Mouse (Mus musculus): ENCODE measurements around the gene Gsg1l2. TPM values are rescaled to one million over a fixed set of nuclear protein-coding genes. Genes with fewer than 3 reads are reported as not detected.
A peak's percentile ranks its signal among the peaks of the same experiment; 100 is the strongest.

The Gsg1l2 gene
- polyA plus RNA-seq, 1 experiment = 0.13 TPM

DNA sequence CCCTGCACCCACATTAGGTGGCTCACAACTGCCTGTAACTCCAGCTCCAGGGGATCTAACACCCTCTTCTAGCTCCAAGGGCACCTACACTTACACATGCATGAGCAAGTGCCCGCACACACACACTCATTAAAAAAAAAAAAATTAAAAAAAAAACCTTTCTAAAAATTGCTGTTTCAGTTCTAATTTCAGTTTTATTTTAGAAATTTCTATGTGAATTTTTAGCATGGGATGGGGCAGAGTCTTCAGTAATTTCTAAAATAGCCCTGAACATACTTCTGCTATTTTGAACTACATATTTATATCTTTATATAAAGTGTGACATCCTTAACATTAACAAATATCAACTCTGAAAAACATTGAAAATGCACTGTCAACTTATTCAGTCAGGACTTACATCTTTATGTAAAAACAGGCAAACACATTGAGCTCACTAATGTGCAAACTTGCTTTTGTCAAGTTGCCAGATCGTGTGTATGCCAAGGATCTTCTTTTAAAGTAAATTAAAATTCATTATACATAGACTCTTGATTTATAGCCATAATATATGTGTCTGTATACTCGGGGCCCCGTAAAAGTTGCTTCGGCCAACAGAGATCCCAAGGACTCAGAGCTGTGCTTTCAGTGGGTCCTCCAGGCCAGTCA, 35.4 kb upstream of the Gsg1l2 start:
- no peaks in the 10 kb centered on the region for H3K27me3 ChIP-seq (ENCODE audit: control insufficient read depth, insufficient read depth, low read length)
- TF ChIP-seq POLR2A (IDR thresholded peaks at IDR 0.05; ENCODE audit: low read depth, low read length) (no peak), CTCF (IDR thresholded peaks at IDR 0.05; ENCODE audit: extremely low read depth, insufficient read length, insufficient replicate concordance, low read depth, low read length) (no peak)
- no peaks in the 10 kb centered on the region for H3K36me3 ChIP-seq (ENCODE audit: control insufficient read depth, insufficient read depth, low read length)
- no peak overlapping the region for H3K27ac ChIP-seq (ENCODE audit: insufficient read depth, low read depth, low read length)
- H3K4me1 ChIP-seq (ENCODE audit: control insufficient read depth, insufficient read depth, insufficient read length, low read length) = no peaks in the 10 kb centered on the region
- WGBS = 58% methylated on average over 5 of the region's 5 CpGs
- no peak overlapping the region for H3K4me3 ChIP-seq (ENCODE audit: low read depth, low read length)

DNA sequence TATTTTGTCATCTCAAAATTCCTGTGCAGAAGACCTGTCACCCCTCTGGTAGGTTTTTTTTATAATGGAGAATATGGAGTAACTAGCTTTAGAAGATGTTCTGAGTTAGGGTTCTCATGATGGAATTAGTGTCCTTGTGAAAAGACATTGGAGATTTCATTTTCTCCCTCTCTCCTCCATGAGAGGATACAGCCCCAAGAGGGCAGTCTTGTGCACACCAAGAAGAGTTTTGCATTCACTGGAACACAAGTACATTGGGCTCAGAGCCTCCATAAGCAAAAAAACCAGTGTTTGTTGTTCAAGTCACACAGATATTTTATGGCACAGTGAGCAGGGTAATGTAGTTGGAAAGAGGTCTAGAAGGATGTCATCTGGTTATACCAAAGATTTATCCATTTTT, 32.8 kb upstream of the Gsg1l2 start:
- Histone ChIP-seq H3K27me3 (ENCODE audit: control insufficient read depth, insufficient read depth, low read length) (no peaks in the 10 kb centered on the region), H3K27ac (ENCODE audit: insufficient read depth, low read depth, low read length) (no peak overlapping the region), H3K4me1 (ENCODE audit: control insufficient read depth, insufficient read depth, insufficient read length, low read length) (no peaks in the 10 kb centered on the region), H3K36me3 (ENCODE audit: control insufficient read depth, insufficient read depth, low read length) (no peaks in the 10 kb centered on the region), H3K4me3 (ENCODE audit: low read depth, low read length) (no peak overlapping the region)
- TF ChIP-seq CTCF (IDR thresholded peaks at IDR 0.05; ENCODE audit: extremely low read depth, insufficient read length, insufficient replicate concordance, low read depth, low read length) = no peak
- TF ChIP-seq POLR2A (IDR thresholded peaks at IDR 0.05; ENCODE audit: low read depth, low read length) = no peak

DNA sequence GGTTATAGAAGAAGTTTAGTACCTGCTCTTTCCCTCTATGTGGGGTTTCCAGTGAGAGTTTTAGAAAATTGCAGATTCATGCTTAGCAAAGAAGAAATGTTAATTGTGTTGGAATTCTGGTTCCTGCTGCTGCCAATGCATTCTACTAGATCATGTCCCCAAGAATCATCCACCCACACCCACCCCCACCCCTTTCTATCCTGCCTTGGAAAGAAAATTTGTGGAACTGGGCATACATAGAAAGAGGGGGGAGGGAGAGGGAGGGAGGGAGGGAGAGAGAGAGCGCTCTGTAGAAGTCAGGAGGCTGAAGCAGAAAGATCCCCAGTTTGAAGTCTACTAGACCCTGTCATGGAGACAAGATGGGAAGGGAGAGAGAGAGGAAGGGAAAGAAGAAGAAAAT, 18.1 kb upstream of the Gsg1l2 start:
- 92% methylated on average over 1 of the region's 1 CpGs for WGBS
- Histone ChIP-seq H3K4me3 (ENCODE audit: low read depth, low read length) (no peak overlapping the region), H3K4me1 (ENCODE audit: control insufficient read depth, insufficient read depth, insufficient read length, low read length) (no peaks in the 10 kb centered on the region), H3K36me3 (ENCODE audit: control insufficient read depth, insufficient read depth, low read length) (no peaks in the 10 kb centered on the region), H3K27me3 (ENCODE audit: control insufficient read depth, insufficient read depth, low read length) (no peaks in the 10 kb centered on the region), H3K27ac (ENCODE audit: insufficient read depth, low read depth, low read length) (no peak overlapping the region)
- TF ChIP-seq CTCF (IDR thresholded peaks at IDR 0.05; ENCODE audit: extremely low read depth, insufficient read length, insufficient replicate concordance, low read depth, low read length) (no peak), POLR2A (IDR thresholded peaks at IDR 0.05; ENCODE audit: low read depth, low read length) (no peak)

DNA sequence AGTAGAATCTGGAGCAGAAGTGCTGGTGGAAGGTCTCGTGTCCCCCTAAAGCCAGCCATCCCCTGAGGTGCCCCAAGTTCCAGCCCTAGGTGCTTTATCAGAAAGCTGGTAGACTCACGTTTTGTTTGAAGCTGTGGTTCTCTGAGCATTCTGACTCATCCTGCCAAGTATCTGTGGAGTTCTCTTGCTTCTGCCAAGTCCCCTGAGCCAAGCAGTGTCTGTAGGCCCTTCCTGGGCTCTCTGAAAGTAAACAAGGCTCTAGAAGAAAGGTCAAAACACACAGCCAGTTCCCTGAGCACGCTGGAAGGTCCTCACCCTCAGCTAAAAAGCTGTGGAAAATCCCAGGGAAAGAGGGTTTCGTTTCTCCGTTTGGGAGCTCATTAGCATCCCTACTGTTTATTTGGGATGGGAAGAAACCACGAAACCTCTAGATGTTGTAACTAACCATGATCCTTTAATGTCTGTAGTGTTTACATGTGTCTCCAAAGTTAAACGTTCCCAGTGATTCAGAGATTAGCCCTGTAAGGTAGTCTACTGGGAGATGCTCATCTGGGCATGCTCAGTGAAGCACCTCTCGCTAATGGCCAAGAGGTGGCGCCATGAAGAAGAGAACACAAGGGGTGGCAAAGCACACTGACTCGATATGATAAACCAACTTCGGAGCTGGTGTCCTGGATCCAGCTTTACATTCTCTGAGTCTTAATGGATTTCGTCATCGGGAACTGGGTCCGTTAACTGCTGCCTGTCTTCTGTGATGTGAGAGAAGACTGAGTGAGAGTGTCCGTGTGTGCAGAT, 16.8 kb upstream of the Gsg1l2 start:
- no peak overlapping the region for H3K27ac ChIP-seq (ENCODE audit: insufficient read depth, low read depth, low read length)
- WGBS = 58% methylated on average over 15 of the region's 15 CpGs

GRCm38 (mm10) chr11:67771053-67771452, 3.4 kb upstream of the Gsg1l2 start, which contains the start of gene Glp2r:
TSS of gene Glp2r (minus strand) at chr11:67771153.
- H3K4me3 ChIP-seq (ENCODE audit: low read depth, low read length) = peak within 1 kb of the TSS; percentile 49
- H3K36me3 ChIP-seq (ENCODE audit: control insufficient read depth, insufficient read depth, low read length) = no peaks in the 10 kb centered on the region
- peak within 1 kb of the TSS; percentile 41; the same call in 1 of the 2 replicates for H3K27ac ChIP-seq (ENCODE audit: insufficient read depth, low read depth, low read length)
- no peaks in the 10 kb centered on the region for H3K27me3 ChIP-seq (ENCODE audit: control insufficient read depth, insufficient read depth, low read length)
- WGBS = 64% methylated on average over 14 of the region's 14 CpGs
- H3K4me1 ChIP-seq (ENCODE audit: control insufficient read depth, insufficient read depth, insufficient read length, low read length) = no peaks in the 10 kb centered on the region
- no peak for TF ChIP-seq CTCF (IDR thresholded peaks at IDR 0.05; ENCODE audit: extremely low read depth, insufficient read length, insufficient replicate concordance, low read depth, low read length)
- no peak for TF ChIP-seq POLR2A (IDR thresholded peaks at IDR 0.05; ENCODE audit: low read depth, low read length)

More for the DNA sequence above, 16.8 kb upstream of the Gsg1l2 start:
- Histone ChIP-seq H3K36me3 (ENCODE audit: control insufficient read depth, insufficient read depth, low read length) (no peaks in the 10 kb centered on the region), H3K4me1 (ENCODE audit: control insufficient read depth, insufficient read depth, insufficient read length, low read length) (no peaks in the 10 kb centered on the region), H3K4me3 (ENCODE audit: low read depth, low read length) (no peak overlapping the region), H3K27me3 (ENCODE audit: control insufficient read depth, insufficient read depth, low read length) (no peaks in the 10 kb centered on the region)
- TF ChIP-seq POLR2A (IDR thresholded peaks at IDR 0.05; ENCODE audit: low read depth, low read length) = no peak
- no peak; the same call in 1 of the 2 replicates for TF ChIP-seq CTCF (IDR thresholded peaks at IDR 0.05; ENCODE audit: extremely low read depth, insufficient read length, insufficient replicate concordance, low read depth, low read length)

DNA sequence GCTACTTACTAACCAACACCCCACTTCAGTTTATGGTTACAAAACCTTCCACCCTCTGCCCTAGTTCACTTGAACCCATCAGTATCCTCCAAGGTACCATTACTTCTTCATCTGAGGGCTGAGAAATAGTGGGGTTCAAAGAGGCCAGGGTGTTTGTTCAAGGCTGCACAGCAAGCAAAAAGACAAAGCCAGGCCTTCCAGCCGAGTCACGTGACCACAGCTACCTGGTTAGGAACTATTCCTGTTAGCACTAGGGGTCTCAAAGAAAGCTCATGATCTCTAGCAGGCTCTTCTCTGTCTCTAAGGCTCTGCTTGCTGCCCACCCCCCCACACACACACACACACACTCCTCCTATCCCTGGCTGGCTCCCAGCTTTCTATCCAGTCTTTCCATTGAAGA, 2.7 kb upstream of the Gsg1l2 start:
- Histone ChIP-seq H3K36me3 (ENCODE audit: control insufficient read depth, insufficient read depth, low read length) (no peaks in the 10 kb centered on the region), H3K27me3 (ENCODE audit: control insufficient read depth, insufficient read depth, low read length) (no peaks in the 10 kb centered on the region), H3K4me3 (ENCODE audit: low read depth, low read length) (no peak overlapping the region), H3K27ac (ENCODE audit: insufficient read depth, low read depth, low read length) (no peak overlapping the region), H3K4me1 (ENCODE audit: control insufficient read depth, insufficient read depth, insufficient read length, low read length) (no peaks in the 10 kb centered on the region)
- TF ChIP-seq CTCF (IDR thresholded peaks at IDR 0.05; ENCODE audit: extremely low read depth, insufficient read length, insufficient replicate concordance, low read depth, low read length) (no peak), POLR2A (IDR thresholded peaks at IDR 0.05; ENCODE audit: low read depth, low read length) (no peak)
- WGBS = 42% methylated on average over 2 of the region's 2 CpGs

- Histone ChIP-seq H3K27me3 (ENCODE audit: control insufficient read depth, insufficient read depth, low read length) (no peaks in the 10 kb centered on the region), H3K36me3 (ENCODE audit: control insufficient read depth, insufficient read depth, low read length) (no peaks in the 10 kb centered on the region), H3K27ac (ENCODE audit: insufficient read depth, low read depth, low read length) (no peak overlapping the region), H3K4me3 (ENCODE audit: low read depth, low read length) (no peak overlapping the region), H3K4me1 (ENCODE audit: control insufficient read depth, insufficient read depth, insufficient read length, low read length) (no peaks in the 10 kb centered on the region)
- no peak for TF ChIP-seq POLR2A (IDR thresholded peaks at IDR 0.05; ENCODE audit: low read depth, low read length)
- 16% methylated on average over 8 of the region's 8 CpGs for WGBS
Observed at GRCm38 (mm10) chr11:67772577-67772976, 1.8 kb upstream of the Gsg1l2 start.
